Mouse (Mus musculus): ENCODE measurements around the gene Fbxl3.

Fbxl3 gene

DNA sequence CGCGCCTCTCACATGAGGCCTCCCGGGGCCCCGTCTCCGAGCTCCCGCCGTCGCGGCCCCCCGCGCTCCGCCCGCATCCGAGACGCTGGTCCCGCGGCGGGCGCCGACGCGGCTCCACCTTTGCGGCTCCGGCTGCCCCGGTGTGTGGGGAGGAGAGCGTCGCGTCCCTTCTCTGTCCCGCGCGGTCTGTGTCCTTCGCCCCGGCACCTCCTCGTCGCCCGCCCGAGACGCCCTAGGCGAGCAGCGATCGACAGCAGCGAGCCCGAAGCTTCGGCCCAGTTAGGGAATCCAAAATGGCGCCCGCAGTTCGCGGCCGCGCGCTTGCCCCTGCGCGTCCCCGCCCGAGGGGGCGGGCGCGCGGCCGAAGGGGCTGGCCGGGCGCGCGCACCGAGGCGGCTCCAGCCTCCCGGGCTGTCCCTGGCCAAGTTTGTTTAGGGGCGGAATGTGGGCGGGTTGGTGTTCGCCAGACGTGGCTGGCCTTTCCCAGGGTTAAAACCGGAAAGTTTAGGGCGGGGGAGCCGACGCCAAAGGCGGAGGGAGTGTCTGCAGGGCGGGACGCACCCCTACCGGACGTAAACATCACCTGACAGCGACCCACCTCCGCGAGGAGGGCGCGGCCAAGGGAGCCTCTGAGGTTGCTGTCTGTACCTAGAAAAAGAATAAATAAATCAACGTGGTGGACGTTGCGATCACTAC is at the start of gene Fbxl3:
Fbxl3 (minus strand) TSS at position 329 of the 696 bp plus-strand sequence.
- DNase-seq, result peak; percentile 89

DNA sequence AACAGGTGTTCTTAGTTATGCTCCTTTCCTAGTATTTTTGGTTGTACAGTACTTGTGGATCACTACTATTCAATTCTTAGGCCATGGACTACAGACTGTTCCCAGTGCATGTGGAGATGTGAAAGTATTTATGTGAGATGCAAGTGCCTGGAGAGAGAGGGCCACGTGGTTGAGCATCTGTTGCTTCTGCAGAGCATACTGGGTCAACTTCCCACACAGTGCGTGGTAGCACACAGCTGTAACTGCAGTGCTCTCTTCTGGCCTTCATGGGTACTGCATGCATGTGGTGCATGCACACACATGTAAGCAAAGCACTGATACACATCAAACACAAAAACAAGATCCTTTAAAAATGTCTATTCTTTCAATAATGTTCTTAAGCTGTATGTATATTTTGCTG is 32.6 kb upstream of the Fbxl3 start:
- no peak for DNase-seq

DNA sequence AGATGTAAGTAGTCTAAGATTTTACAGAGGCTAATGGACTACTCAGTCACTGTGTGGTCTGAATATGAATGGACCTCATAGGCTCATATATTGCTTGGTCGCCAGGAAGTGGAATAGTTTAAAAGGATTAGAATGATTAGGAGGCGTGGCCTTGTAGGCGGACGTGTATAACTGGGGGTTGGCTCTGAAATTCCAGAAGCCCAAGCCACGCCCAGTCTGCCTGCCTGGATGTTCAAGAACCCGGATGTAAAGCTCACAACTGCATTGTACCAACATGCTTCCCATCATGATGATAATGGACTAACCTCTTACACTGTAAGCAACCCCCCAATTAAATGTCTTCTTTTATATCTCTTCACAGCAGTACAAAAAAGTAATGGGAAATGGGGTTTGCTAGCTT is 26.4 kb upstream of the Fbxl3 start:
- no peak for DNase-seq

- no peak for DNase-seq
Observed at GRCm38 (mm10) chr14:103114994-103115670, 15.8 kb upstream of the Fbxl3 start.

GRCm38 (mm10) chr14:103112606-103113363 is 13.4 kb upstream of the Fbxl3 start:
- DNase-seq, result no peak

DNA sequence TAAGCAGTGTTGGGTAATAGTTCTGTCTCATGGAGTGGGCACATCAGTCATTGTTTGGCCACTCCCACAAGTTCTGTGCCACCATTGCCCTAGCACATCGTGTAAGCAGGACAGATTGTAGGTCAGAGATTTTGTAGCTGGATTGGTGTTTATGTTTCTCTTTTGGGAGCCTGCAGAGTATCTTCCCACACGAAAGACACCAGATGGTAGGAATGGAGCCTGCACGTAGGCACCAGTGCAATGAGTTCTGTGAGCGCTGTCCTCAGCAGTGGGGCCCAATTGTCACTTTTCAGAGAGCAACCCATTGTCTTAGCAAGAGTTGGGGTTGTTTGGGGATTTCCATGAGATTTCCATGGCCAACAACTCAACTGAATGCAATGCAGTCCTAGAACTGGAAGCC is 10.6 kb upstream of the Fbxl3 start:
- peak; percentile 67 for DNase-seq

DNA sequence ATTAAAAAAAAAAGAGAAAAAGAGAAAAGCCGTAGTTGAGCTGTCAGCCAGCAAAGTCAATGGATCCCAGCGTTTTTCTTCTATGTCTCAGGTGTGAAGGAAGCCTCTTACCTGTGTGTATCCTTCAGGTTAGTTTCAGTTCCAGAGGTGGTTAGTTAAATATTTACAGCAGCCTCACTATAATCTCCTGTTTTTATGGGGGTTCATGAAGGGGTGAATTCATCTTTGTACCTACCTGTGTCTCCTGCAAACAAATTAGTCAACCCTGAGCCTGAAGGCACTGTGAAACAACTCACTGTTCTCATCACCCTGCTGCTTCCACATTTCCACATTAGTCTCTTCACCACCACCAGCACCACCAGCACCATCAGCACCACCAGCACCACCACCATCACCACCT is 6.9 kb upstream of the Fbxl3 start:
- DNase-seq, result no peak

DNA sequence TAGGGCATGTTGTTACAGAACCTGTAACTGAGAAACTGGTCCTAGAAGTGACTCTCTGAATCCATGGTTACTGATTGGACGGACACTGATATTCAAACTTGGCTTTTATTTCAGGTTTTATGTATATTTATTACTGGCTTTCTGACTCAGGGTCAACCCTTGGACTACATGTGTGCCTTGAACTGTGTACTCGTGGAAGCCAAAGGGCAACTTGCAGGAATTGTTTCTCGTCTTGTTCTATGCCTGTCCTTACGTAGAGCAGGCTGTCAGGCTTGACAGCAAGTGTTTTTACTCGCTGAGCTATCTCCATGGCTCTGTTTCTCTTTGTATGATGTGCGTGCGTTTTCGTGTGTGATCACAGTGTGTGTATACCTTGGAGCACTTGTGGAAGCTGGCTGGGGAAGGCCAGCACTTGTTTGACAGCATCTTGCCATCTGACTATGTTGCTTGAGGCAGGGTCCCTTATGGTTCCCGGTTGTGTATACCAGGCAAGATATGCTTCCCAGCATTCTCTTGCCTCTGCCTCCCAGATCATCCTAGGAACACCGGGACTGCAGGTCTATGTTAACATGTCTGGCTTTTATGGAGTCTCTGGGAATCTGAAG is 3.5 kb upstream of the Fbxl3 start:
- DNase-seq, result no peak

DNA sequence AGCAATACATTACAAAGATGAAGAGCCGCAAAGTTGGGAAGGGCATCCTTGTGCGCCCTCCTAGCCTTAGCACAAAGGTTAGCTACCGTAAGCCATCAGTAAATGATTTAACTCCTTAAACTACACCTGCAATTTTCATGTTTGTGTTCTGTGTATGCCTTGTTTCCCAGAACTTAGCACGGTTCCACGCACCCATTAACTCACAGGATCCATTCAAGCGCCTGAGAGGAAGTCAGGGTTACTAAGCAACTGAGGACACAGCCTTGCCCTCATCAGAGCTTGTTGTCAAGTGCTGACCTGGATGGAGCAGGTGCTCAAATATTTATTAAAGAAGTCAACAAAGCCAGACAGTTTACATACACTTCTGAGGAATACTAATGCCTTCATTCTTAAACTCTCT is 2.9 kb upstream of the Fbxl3 start:
- no peak for DNase-seq

- no peak for DNase-seq
Observed at GRCm38 (mm10) chr14:103101171-103101570, 1.8 kb upstream of the Fbxl3 start.

DNA sequence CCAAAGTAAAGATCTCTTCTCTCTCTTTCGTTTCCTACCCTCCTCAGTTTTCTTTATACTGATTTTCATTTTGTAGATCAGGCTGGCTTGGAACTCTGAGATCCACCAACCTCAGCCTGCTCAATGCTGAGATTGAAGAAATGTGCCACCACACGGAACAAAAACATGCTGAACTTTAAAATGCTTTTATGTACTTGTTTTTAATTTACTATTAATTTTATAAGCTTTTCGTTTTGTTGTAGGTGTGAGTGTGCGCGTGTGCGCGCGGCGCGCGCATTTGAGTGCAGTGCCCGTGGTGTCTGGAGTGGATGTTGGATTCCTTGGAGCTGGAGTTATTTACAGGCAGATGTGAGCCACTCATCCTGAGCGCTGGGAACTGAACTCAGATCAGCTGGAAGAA is 930 bp upstream of the Fbxl3 start:
- no peak for DNase-seq

GRCm38 (mm10) chr14:103098587-103099235 is 655 bp downstream of the Fbxl3 start:
- DNase-seq, result peak; percentile 86

- no peak for DNase-seq
Observed at GRCm38 (mm10) chr14:103098213-103098586, 1.2 kb downstream of the Fbxl3 start.

DNA sequence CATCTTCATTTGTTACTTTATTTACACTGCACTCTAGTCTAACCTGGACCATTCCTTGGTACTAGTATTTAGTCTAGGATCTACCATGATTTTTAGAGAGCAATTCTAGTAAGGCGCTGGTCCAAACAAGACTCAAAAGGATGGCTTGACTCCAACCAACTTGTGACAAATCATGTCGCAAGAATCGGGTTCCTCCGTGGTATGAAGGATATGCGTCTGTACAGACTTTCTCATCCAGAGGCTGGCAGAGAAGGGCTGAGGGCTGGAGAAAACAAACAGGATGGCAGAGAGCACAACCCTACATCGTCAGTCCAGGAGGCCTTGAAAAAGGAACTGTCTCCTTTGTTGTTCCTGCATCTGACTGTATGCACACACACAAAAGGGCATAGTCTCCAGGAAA is 2.7 kb downstream of the Fbxl3 start:
- no peak for DNase-seq

GRCm38 (mm10) chr14:103095826-103096225 is 3.5 kb downstream of the Fbxl3 start:
- DNase-seq, result no peak

DNA sequence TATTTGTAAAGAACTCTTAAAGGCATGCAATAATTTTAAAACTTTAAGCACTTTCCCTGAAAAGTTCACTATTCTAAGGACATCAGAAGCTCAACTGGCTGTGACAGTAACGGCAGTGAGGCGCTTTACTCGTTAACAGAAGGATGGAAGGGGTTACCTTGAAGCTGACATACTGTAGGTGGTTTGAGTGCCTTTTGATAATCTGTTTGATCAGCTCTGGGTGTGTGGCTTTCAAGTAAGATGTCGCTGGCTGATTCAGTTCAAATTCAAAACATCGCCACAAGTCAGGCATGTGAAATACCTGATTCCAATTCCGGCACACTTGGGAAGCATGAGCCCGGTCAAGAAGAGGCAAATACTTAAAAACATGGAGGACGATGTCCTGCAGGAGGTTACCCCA is 4.3 kb downstream of the Fbxl3 start:
- DNase-seq, result no peak

GRCm38 (mm10) chr14:103093670-103094069 is 5.7 kb downstream of the Fbxl3 start:
- no peak for DNase-seq

DNA sequence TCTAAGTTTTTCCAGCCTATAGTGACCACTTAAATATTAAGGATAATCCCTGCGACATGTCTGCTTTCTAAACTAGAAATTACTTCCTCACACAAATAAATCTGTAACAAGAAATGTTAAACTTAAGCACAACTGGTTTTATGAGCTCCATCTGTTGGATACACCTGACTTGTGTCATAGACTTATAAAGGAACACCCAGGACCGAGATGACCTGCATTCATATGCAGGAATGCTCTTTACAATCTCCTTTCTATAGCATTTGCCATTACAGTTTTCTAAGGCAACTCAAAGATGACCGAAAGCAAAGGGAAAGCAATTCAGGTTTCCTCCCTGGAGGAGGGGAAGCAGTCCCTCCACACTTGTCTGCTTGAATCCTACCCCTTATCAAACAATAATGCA is 6.1 kb downstream of the Fbxl3 start:
- DNase-seq, result no peak

- DNase-seq, result no peak
Observed at GRCm38 (mm10) chr14:103088624-103089023, 10.7 kb downstream of the Fbxl3 start.

DNA sequence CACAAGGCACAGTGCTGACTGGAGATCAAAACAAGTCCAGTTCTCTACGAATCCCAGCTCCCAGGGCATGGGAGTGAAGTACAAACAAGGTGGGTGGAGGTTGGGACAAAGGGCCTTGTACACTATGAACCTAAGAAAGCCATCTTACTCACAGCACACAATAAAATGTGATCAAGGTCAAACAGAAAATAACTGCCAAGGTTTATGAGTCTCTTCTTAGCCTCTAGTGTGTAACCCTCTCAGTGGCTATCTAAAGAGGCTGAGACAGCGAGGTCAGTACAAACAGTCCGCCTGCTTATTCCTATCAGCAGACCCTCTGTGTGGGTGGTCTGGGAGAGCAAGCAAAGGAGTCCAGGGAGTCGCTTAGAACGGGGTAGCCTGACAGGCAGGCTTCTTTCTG is 11.5 kb downstream of the Fbxl3 start:
- no peak for DNase-seq

GRCm38 (mm10) chr14:103086671-103087324 is 12.6 kb downstream of the Fbxl3 start:
- peak; percentile 57 for DNase-seq

DNA sequence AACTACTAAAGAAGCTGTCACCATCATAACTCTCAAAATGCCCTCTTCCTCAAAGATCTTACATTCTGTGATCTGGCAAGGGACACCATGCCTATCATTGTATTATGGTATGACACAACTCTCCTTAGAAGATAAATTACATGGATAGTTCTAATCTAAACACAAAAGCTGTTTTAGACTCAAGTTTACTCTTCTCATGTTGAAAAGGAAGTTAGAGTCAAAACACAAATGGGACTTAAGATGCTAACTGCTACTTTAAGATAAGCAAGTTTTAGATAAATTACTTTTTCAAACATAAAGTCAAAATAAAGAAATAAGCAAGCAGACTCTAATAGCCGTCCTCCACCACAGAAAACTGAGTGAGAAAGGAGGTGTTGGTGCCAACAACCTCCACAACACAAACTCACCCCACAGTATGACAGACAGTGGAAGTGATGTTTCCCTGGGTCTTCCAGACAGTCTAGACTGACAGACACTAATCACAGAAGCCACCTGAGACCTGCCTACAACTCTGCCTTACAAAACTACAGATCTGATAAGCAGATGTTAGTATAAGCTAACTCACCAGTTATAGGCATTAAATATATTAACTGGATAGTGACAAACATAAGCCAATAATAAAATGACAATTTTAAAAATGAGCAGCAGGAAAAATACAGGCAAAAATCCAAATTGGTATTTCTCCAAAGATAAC is 13.4 kb downstream of the Fbxl3 start:
- DNase-seq, result no peak
